Mouse (Mus musculus) embryonic facial prominence, embryonic 11.5 days (tissue): ENCODE data around the gene Tmem88b. TPM values are rescaled to one million over a fixed set of nuclear protein-coding genes. Genes with fewer than 3 reads are reported as not detected.

Experiments used
- ATAC-seq: fragments of 200-750 bp; cut with Nextera tagmentation; replicated peaks from 2 replicates; pipeline ENCODE4 v1.8.0; 2017; ENCODE audit warnings: low read depth; ENCODE audit not compliant: insufficient number of reproducible peaks, low FRiP score, low TSS enrichment
- DNase-seq: peaks from one replicate; pipeline ENCODE4 v3.0.0-alpha.2; 2015; ENCODE audit warnings: low spot score
- H3K27ac ChIP-seq: fragments of 300-500 bp; sonication (generic); replicated peaks from 2 replicates; pipeline ENCODE4 v1.5.1; 2014; ENCODE audit warnings: mild to moderate bottlenecking, low read depth, low read length, control low read depth
- H3K27me3 ChIP-seq: fragments of 300-500 bp; sonication (generic); 2 replicates; pipeline ENCODE4 v1.6.1; 2014; ENCODE audit warnings: mild to moderate bottlenecking, low read length, moderate library complexity, mixed read lengths; ENCODE audit not compliant: control insufficient read depth, insufficient read depth
- H3K36me3 ChIP-seq: fragments of 300-500 bp; sonication (generic); replicated peaks from 2 replicates; pipeline ENCODE4 v1.6.1; 2014; ENCODE audit warnings: low read depth, mild to moderate bottlenecking, low read length, moderate library complexity, mixed read lengths; ENCODE audit not compliant: control insufficient read depth, insufficient read depth
- H3K4me1 ChIP-seq: fragments of 300-500 bp; sonication (generic); 2 replicates; pipeline ENCODE4 v1.6.1; 2014; ENCODE audit warnings: low read length, mixed read lengths; ENCODE audit not compliant: control insufficient read depth, insufficient read depth
- H3K4me2 ChIP-seq: fragments of 300-500 bp; sonication (generic); 2 replicates; pipeline ENCODE4 v1.6.1; 2014; ENCODE audit warnings: low read depth, mild to moderate bottlenecking, control low read depth, low read length, moderate library complexity
- H3K4me3 ChIP-seq: fragments of 300-500 bp; sonication (generic); 2 replicates; pipeline ENCODE4 v1.5.1; 2014; ENCODE audit warnings: low read depth, low read length, control low read depth
- H3K9ac ChIP-seq: fragments of 300-500 bp; sonication (generic); replicated peaks from 2 replicates; pipeline ENCODE4 v1.6.1; 2014; ENCODE audit warnings: mild to moderate bottlenecking, control low read depth, low read length
- H3K9me3 ChIP-seq: fragments of 300-500 bp; sonication (generic); replicated peaks from 2 replicates; pipeline ENCODE4 v1.6.1; 2016; ENCODE audit warnings: mild to moderate bottlenecking, low read length, inconsistent platforms, mixed read lengths; ENCODE audit not compliant: control insufficient read depth
- WGBS: fragments of 180-500 bp; shearing (Covaris S2); extraction: QIAGEN DNeasy Blood & Tissue Kit; methylation state at CpG from one replicate; pipeline ENCODE4 v1.1.7; 2014; 5-methylcytosine and 5-hydroxymethylcytosine counted together
- polyA plus RNA-seq: library from polyadenylated mRNA; unstranded; fragments of >200 nt; fragmentation: Nextera tagmentation; extraction: Ambion mirVana; gene quantifications from 2 replicates; pipeline ENCODE4 v1.2.1, GENCODE M21; 2014

Gene Tmem88b
- polyA plus RNA-seq, 1 experiment from 2014 or later = 0.18 TPM

- H3K27me3 ChIP-seq = no peaks in the 10 kb centered on the region
- WGBS = 78% methylated on average over 10 of the region's 10 CpGs
- no peaks in the 10 kb centered on the region for H3K36me3 ChIP-seq
- no peak overlapping the region for H3K27ac ChIP-seq
- H3K4me1 ChIP-seq = no peaks in the 10 kb centered on the region
- H3K9ac ChIP-seq = no peak overlapping the region
- no peak overlapping the region for H3K4me2 ChIP-seq
- H3K4me3 ChIP-seq = no peak overlapping the region
- no peak for ATAC-seq
- DNase-seq = no peak
- H3K9me3 ChIP-seq = no peaks in the 10 kb centered on the region
Observed at GRCm38 (mm10) chr4:155785246-155785645, 428 bp downstream of the Tmem88b start.

- Histone ChIP-seq H3K4me2 (peak overlapping the region; percentile 74), H3K36me3 (no peaks in the 10 kb centered on the region), H3K27me3 (no peaks in the 10 kb centered on the region), H3K27ac (peak overlapping the region; percentile 39), H3K4me3 (peak overlapping the region; percentile 52), H3K9ac (peak overlapping the region; percentile 83), H3K9me3 (no peaks in the 10 kb centered on the region), H3K4me1 (no peaks in the 10 kb centered on the region)
- WGBS = under 1% methylated on average over 52 of the region's 52 CpGs
- ATAC-seq = peak; percentile 74
- peak; percentile 85 for DNase-seq
Observed at GRCm38 (mm10) chr4:155784081-155784701, 1.5 kb downstream of the Tmem88b start.

GRCm38 (mm10) chr4:155783486-155784080, 2.1 kb downstream of the Tmem88b start:
- Histone ChIP-seq H3K4me1 (no peaks in the 10 kb centered on the region), H3K9ac (peak overlapping the region; percentile 83), H3K4me3 (peak overlapping the region; percentile 52), H3K9me3 (no peaks in the 10 kb centered on the region), H3K36me3 (no peaks in the 10 kb centered on the region), H3K4me2 (peak overlapping the region; percentile 74; the same call in 1 of the 2 replicates), H3K27me3 (no peaks in the 10 kb centered on the region), H3K27ac (no peak overlapping the region)
- ATAC-seq (no peak), DNase-seq (no peak)
- WGBS = 41% methylated on average over 16 of the region's 16 CpGs

- no peak overlapping the region for H3K4me3 ChIP-seq
Observed at GRCm38 (mm10) chr4:155780895-155781294, 4.8 kb downstream of the Tmem88b start.

GRCm38 (mm10) chr4:155779498-155779897, 6.2 kb downstream of the Tmem88b start:
- H3K4me3 ChIP-seq = no peak overlapping the region
- no peaks in the 10 kb centered on the region for H3K27me3 ChIP-seq
- no peaks in the 10 kb centered on the region for H3K9me3 ChIP-seq
- no peaks in the 10 kb centered on the region for H3K4me1 ChIP-seq
- no peak overlapping the region for H3K9ac ChIP-seq
- H3K4me2 ChIP-seq = no peak overlapping the region
- ATAC-seq = no peak
- H3K36me3 ChIP-seq = no peaks in the 10 kb centered on the region
- 78% methylated on average over 4 of the region's 4 CpGs for WGBS
- H3K27ac ChIP-seq = no peak overlapping the region
- no peak for DNase-seq

More at GRCm38 (mm10) chr4:155780895-155781294, 4.8 kb downstream of the Tmem88b start:
- H3K36me3 ChIP-seq = no peaks in the 10 kb centered on the region
- WGBS = 36% methylated on average over 6 of the region's 6 CpGs
- ATAC-seq (no peak), DNase-seq (no peak)
- no peak overlapping the region for H3K27ac ChIP-seq
- no peaks in the 10 kb centered on the region for H3K4me1 ChIP-seq
- no peaks in the 10 kb centered on the region for H3K9me3 ChIP-seq
- H3K4me2 ChIP-seq = no peak overlapping the region
- no peaks in the 10 kb centered on the region for H3K27me3 ChIP-seq
- no peak overlapping the region for H3K9ac ChIP-seq

GRCm38 (mm10) chr4:155777816-155778215, 7.9 kb downstream of the Tmem88b start:
- WGBS = 67% methylated on average over 2 of the region's 2 CpGs
- no peak for ATAC-seq
- Histone ChIP-seq H3K9ac (no peak overlapping the region), H3K9me3 (no peaks in the 10 kb centered on the region), H3K4me3 (no peak overlapping the region), H3K36me3 (no peaks in the 10 kb centered on the region), H3K27ac (no peak overlapping the region), H3K27me3 (no peaks in the 10 kb centered on the region; the same call in 1 of the 2 replicates), H3K4me2 (no peak overlapping the region), H3K4me1 (no peaks in the 10 kb centered on the region; the same call in 1 of the 2 replicates)
- no peak for DNase-seq

- Histone ChIP-seq H3K4me1 (no peaks in the 10 kb centered on the region; the same call in 1 of the 2 replicates), H3K27me3 (no peaks in the 10 kb centered on the region; the same call in 1 of the 2 replicates), H3K4me3 (no peak overlapping the region), H3K9ac (no peak overlapping the region), H3K27ac (no peak overlapping the region), H3K36me3 (no peaks in the 10 kb centered on the region), H3K9me3 (no peaks in the 10 kb centered on the region), H3K4me2 (no peak overlapping the region)
- 16% methylated on average over 2 of the region's 2 CpGs for WGBS
- ATAC-seq = no peak
- no peak for DNase-seq
Observed at GRCm38 (mm10) chr4:155776704-155777335, 8.9 kb downstream of the Tmem88b start.

GRCm38 (mm10) chr4:155775855-155776254, 9.8 kb downstream of the Tmem88b start:
- no peak for DNase-seq
- WGBS = 83% methylated on average over 3 of the region's 3 CpGs
- ATAC-seq = no peak
- H3K4me3 ChIP-seq = no peak overlapping the region
- H3K27ac ChIP-seq = no peak overlapping the region
- H3K36me3 ChIP-seq = no peaks in the 10 kb centered on the region
- H3K9ac ChIP-seq = no peak overlapping the region
- H3K4me1 ChIP-seq = no peaks in the 10 kb centered on the region; the same call in none of the 2 replicates
- H3K27me3 ChIP-seq = no peaks in the 10 kb centered on the region; the same call in 1 of the 2 replicates
- no peak overlapping the region for H3K4me2 ChIP-seq
- no peaks in the 10 kb centered on the region for H3K9me3 ChIP-seq
